Mouse (Mus musculus) C2C12 (cell line): ENCODE data around the gene 9530068E07Rik. TPM values are rescaled to one million over a fixed set of nuclear protein-coding genes. Genes with fewer than 3 reads are reported as not detected.
A peak's percentile ranks its signal among the peaks of the same experiment; 100 is the strongest.

Source experiments
- H3K27me3 ChIP-seq: one replicate; pipeline ENCODE4 v1.6.1; 2011; ENCODE audit not compliant: control insufficient read depth, insufficient read depth, insufficient read length
- H3K36me3 ChIP-seq: one replicate; pipeline ENCODE4 v1.6.1; 2011; ENCODE audit not compliant: control insufficient read depth, insufficient read depth
- H3K4me3 ChIP-seq: one replicate; pipeline ENCODE4 v1.5.1; 2011; ENCODE audit warnings: mild to moderate bottlenecking, control low read depth; ENCODE audit not compliant: poor library complexity, insufficient read depth, severe bottlenecking
- H3K79me2 ChIP-seq: one replicate; pipeline ENCODE4 v1.6.1; 2011; ENCODE audit not compliant: control insufficient read depth, insufficient read depth
- H3K79me3 ChIP-seq: one replicate; pipeline ENCODE4 v1.6.1; 2011; ENCODE audit warnings: low read depth, control low read depth
- H3ac ChIP-seq: one replicate; pipeline ENCODE3; 2011; ENCODE audit warnings: low read depth; ENCODE audit not compliant: control insufficient read depth, insufficient read length
- CEBPB ChIP-seq: IDR thresholded peaks from one replicate; pipeline ENCODE4 v1.6.1; 2011; ENCODE audit warnings: low read depth, mild to moderate bottlenecking, control low read depth, moderate library complexity
- CTCF ChIP-seq: IDR thresholded peaks from one replicate; pipeline ENCODE4 v1.5.1; 2011; ENCODE audit not compliant: control insufficient read depth, insufficient read depth, insufficient read length
- FOSL1 ChIP-seq: IDR thresholded peaks from one replicate; pipeline ENCODE4 v1.8.0; 2011; ENCODE audit warnings: mild to moderate bottlenecking, low read length; ENCODE audit not compliant: poor library complexity, insufficient read depth, severe bottlenecking
- MAX ChIP-seq: IDR thresholded peaks from one replicate; pipeline ENCODE4 v1.6.1; 2011; ENCODE audit warnings: mild to moderate bottlenecking, control low read depth
- MYOD1 ChIP-seq: IDR thresholded peaks from one replicate; pipeline ENCODE4 v1.6.1; 2011; ENCODE audit warnings: low read depth; ENCODE audit not compliant: control insufficient read depth, insufficient read length
- MYOG ChIP-seq: IDR thresholded peaks from one replicate; pipeline ENCODE4 v1.6.1; 2011; ENCODE audit not compliant: control insufficient read depth, insufficient read length; ENCODE audit errors: extremely low read depth
- USF1 ChIP-seq: IDR thresholded peaks from one replicate; pipeline ENCODE4 v1.6.1; 2011; ENCODE audit warnings: low read depth, mild to moderate bottlenecking, control low read depth, moderate library complexity
- polyA plus RNA-seq: library from polyadenylated mRNA; unstranded; fragments of >200 nt; fragmentation: generic; extraction: Trizol; gene quantifications from one replicate; pipeline ENCODE4 v1.2.1, GENCODE M21; 2012; ENCODE audit warnings: missing spikeins

Gene 9530068E07Rik
- polyA plus RNA-seq, 1 experiment = 111 TPM

GRCm38 (mm10) chr11:52361287-52361921 is 34.8 kb upstream of the 9530068E07Rik start:
- Histone ChIP-seq H3K79me3 (peaks cover 54% of the 10 kb centered on the region), H3ac (peak overlapping the region; percentile 98), H3K79me2 (peaks cover 56% of the 10 kb centered on the region), H3K36me3 (peaks cover 17% of the 10 kb centered on the region), H3K27me3 (no peaks in the 10 kb centered on the region), H3K4me3 (peak overlapping the region; percentile 95)
- TF ChIP-seq MAX (no peak), USF1 (no peak), MYOG (no peak), FOSL1 (no peak), CTCF (no peak), MYOD1 (no peak), CEBPB (no peak)

- no peak overlapping the region for H3K4me3 ChIP-seq
- H3K36me3 ChIP-seq = peaks cover 24% of the 10 kb centered on the region
- H3K27me3 ChIP-seq = no peaks in the 10 kb centered on the region
- no peak for TF ChIP-seq MYOD1
- TF ChIP-seq MYOG = no peak
- TF ChIP-seq FOSL1 = no peak
- TF ChIP-seq CTCF = no peak
- TF ChIP-seq MAX = no peak
- TF ChIP-seq USF1 = no peak
- TF ChIP-seq CEBPB = no peak
- H3K79me2 ChIP-seq = peaks cover 86% of the 10 kb centered on the region
- peaks cover 83% of the 10 kb centered on the region for H3K79me3 ChIP-seq
- H3ac ChIP-seq = no peak overlapping the region
Observed at GRCm38 (mm10) chr11:52364376-52364775, 31.9 kb upstream of the 9530068E07Rik start.

- peaks cover 24% of the 10 kb centered on the region for H3K36me3 ChIP-seq
- H3K79me3 ChIP-seq = peaks cover 91% of the 10 kb centered on the region
- H3ac ChIP-seq = no peak overlapping the region
- no peaks in the 10 kb centered on the region for H3K27me3 ChIP-seq
- H3K4me3 ChIP-seq = no peak overlapping the region
- H3K79me2 ChIP-seq = peaks cover 94% of the 10 kb centered on the region
- TF ChIP-seq MYOG (no peak), MAX (no peak), FOSL1 (no peak), CTCF (no peak), USF1 (no peak), MYOD1 (no peak), CEBPB (no peak)
Observed at GRCm38 (mm10) chr11:52365143-52365542, 31.1 kb upstream of the 9530068E07Rik start.

- H3K79me3 ChIP-seq = peaks cover 99% of the 10 kb centered on the region
- no peak overlapping the region for H3ac ChIP-seq
- H3K4me3 ChIP-seq = no peak overlapping the region
- TF ChIP-seq USF1 (no peak), MYOD1 (no peak), CEBPB (no peak)
- H3K27me3 ChIP-seq = no peaks in the 10 kb centered on the region
- H3K79me2 ChIP-seq = peaks cover 100% of the 10 kb centered on the region
- peaks cover 27% of the 10 kb centered on the region for H3K36me3 ChIP-seq
Observed at GRCm38 (mm10) chr11:52366358-52366757, 29.9 kb upstream of the 9530068E07Rik start.

- Histone ChIP-seq H3K4me3 (no peak overlapping the region), H3K79me3 (peaks cover 99% of the 10 kb centered on the region), H3K79me2 (peaks cover 100% of the 10 kb centered on the region), H3K27me3 (no peaks in the 10 kb centered on the region), H3K36me3 (peaks cover 19% of the 10 kb centered on the region), H3ac (no peak overlapping the region)
- TF ChIP-seq CEBPB = no peak
- no peak for TF ChIP-seq FOSL1
- no peak for TF ChIP-seq USF1
- no peak for TF ChIP-seq MYOD1
- no peak for TF ChIP-seq MAX
- no peak for TF ChIP-seq MYOG
- TF ChIP-seq CTCF = no peak
Observed at GRCm38 (mm10) chr11:52368176-52368985, 27.8 kb upstream of the 9530068E07Rik start.
